Mouse (Mus musculus) layer of hippocampus, adult 18-20 months (tissue): ENCODE results near the gene Src. TPM values are rescaled to one million over a fixed set of nuclear protein-coding genes. Genes with fewer than 3 reads are reported as not detected.
"Not testable (repeated sequence)": the region's sequence is repeated elsewhere in the genome, so short reads cannot be mapped to it uniquely, and the experiment has no call there.

ENCODE experiments used
- DNase-seq, 2 experiments: peaks; one replicate each; pipeline ENCODE4 v3.0.0; 2022; ENCODE audit warnings: low spot score in 2 of 2
- long read RNA-seq: library from polyadenylated mRNA; stranded (forward); transcript quantifications from one replicate; pipeline ENCODE4 v2.0.0, GENCODE M21; 2021
- total RNA-seq, 2 experiments: library from RNA; stranded (reverse); gene quantifications; 2 replicates each; pipeline ENCODE4 v1.2.3; 2021

Gene Src
- 100 to 1,000 TPM; 156 to 157 TPM for total RNA-seq
- long read RNA-seq, transcript Src-202 (15 exons, 3,887 nt), result major isoform, 13 of 57 reads
- long read RNA-seq, partial matches to known transcripts, result 25 of 57 reads
- long read RNA-seq, other reads (novel, unspliced or antisense), result 14 of 57 reads

DNA sequence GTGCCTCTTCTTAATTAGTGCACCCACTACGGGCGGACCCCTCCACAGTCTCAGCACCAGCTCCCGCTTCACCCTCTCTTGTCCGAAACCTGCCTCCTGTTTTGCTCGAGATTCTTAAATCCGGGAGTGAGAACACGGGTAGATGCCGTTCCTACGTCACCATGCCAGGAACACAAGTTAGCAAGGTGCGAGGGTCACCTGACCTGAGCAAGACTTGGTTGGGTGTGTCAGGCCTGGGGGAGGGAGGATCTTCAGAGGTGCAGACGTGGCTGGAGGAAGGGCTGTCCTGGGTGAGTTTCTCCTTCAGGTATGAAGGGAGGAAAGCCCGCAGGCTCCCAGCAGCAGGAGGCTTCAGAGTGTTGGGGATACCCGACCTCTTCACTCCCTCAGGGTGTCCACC lies at the start of gene Src:
Gene Src (plus strand): TSS at position 239 of the 400 bp plus-strand sequence.
- no peak for DNase-seq

GRCm38 (mm10) chr2:157371696-157372095 lies 46.5 kb upstream of the Src start:
- DNase-seq, result no peak

DNA sequence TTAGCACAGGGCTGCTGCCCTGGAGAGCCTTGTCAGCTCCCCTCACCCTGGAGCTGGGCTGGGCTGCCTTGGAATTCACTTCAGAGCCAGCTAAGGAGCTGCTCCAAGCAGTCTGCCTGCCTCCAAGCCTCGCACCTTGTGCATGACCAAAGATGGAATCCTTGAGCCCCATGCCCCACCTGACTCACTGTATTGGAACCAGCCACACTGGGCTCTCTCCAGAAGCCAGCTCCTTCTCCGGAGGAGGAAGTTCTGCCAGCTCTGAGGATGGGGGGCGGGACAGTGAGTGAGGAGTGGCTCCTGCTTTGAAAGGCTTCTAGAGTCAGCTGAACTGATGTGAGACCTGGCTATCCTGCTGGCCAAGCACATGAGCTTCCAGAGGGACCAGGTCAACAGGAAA lies 44.6 kb upstream of the Src start:
- DNase-seq, result no peak

GRCm38 (mm10) chr2:157375051-157375450 lies 43.2 kb upstream of the Src start:
- DNase-seq, result no peak

DNA sequence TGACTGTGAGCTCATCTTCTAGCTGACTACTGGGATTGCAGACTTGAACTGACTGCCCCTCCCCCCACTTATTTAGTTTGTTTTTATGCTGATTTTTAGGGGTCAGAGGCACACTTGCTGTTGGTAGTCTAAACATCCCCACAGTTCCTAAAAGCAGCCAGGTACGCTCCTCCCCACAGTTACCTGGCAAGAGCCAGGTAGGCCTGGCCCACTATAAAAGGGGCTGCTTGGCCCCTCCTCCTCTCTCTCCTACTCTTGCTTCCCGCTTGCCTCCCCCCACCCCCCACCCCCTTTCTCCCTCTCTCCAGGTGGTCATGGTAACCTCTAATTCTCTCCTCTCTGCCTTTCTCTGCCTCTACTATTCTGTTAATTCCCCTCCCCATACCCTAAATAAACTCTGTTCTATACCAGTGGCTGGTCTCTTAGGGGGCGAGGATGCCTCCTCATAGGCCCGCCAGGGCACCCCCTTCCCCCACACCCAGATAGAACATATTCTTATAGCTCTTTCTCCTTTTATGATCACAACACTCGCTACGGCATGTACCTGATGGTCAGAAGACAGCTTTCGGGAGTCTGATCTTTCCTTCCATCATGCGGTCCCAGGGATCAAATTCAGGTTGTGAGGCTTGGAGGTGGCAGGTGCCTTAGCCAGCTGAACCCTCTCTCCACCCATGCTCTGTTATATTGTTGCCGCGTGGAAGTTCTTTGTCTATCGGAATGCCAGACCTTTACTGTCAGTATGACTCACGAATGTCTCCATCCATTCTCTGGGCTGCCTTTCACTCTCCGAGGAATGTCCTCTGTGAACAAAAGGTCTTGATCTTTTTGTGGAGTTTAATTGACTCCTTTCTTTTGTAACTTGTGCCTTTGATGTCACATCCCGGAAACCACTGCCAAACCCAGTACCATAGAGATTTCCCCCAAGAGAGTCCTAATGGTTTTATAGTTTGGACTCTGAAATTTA lies 42.2 kb upstream of the Src start:
- DNase-seq, result no peak

- DNase-seq, result no peak
Measured at GRCm38 (mm10) chr2:157376995-157377394, 41.2 kb upstream of the Src start.

GRCm38 (mm10) chr2:157384836-157385235 lies 33.4 kb upstream of the Src start:
- DNase-seq, result no peak

GRCm38 (mm10) chr2:157388901-157389590 lies 29.2 kb upstream of the Src start:
- not testable (repeated sequence) for DNase-seq

DNA sequence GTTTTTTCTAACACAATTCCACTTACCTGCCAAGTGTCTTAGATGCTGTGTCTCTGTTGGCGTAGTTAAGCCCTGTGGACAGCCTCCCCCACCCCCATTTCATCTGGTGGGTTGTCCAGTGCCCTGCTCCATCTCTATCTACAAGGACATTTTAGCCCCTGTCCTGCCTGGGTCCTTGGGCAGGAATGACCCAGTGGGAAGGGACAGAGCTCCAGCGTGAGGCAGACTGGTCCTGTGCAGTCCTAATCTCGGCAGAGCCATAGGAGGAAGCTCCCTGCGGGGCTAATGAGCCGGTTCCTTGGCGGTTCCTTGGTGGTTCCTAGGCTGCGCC lies 28.7 kb upstream of the Src start:
- no peak for DNase-seq

GRCm38 (mm10) chr2:157392331-157392730 lies 25.9 kb upstream of the Src start:
- no peak for DNase-seq

- no peak for DNase-seq
Measured at GRCm38 (mm10) chr2:157393549-157393948, 24.7 kb upstream of the Src start.

- no peak for DNase-seq
Measured at GRCm38 (mm10) chr2:157394868-157395267, 23.4 kb upstream of the Src start.

DNA sequence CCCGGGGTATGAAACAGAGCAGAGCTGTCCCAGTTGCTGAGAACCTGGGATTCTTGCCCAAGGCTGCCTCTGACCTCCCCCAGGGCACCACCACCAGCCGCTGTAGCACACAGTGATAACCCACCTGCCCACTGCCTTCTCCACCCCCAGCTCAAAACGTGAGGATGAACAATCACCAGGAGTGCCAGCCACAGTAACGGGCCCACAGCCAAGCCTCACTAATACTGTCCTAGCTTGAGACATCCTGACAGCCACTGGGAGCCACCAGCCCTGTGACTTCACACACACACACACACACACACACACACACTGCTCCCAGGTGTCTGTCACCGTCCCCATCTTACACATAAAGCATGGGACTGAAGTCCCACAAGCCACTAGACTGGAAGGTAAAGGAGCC lies 22.9 kb upstream of the Src start:
- no peak for DNase-seq

- DNase-seq, result no peak
Measured at GRCm38 (mm10) chr2:157395960-157396359, 22.3 kb upstream of the Src start.

DNA sequence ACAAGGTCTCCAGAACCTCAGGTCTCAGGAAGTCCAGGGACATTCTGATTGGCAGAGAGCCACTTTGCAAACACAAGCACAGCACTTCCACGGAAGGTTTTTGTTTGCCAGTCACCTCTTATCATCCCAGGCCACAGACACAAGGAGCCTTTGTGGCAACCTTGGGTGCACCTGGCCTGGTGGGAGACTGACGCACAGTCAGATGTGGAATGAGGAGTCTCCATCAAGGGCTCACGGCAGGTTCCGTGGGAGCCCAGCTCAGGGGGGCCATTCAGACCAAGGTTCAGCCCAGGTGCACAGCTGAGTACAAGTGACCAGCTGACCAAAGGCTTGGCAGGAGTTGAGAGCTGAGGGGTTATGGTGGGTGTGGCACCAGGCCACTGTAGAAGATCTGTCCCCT lies 20.9 kb upstream of the Src start:
- no peak for DNase-seq

GRCm38 (mm10) chr2:157398539-157398938 lies 19.7 kb upstream of the Src start:
- DNase-seq, result no peak

DNA sequence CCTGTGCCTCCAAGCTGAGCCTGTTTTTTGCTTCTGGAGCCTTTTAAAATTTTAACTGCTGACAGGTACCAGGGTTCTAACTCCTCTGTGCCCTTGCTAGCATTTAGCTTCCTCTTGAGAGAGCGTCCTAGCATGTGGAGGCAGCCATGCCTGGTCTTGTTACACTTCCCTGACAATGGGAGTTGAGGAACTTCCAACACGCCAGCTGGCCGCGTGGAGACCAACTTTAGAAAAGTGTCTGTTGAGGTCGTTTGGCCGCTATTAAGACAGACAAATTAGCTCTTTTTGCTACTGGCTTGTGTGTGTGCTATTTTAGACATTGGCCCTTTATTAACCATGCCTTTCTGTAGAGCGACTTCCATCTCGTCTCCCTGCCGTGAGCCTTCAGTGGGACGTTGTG lies 18.4 kb upstream of the Src start:
- no peak for DNase-seq

DNA sequence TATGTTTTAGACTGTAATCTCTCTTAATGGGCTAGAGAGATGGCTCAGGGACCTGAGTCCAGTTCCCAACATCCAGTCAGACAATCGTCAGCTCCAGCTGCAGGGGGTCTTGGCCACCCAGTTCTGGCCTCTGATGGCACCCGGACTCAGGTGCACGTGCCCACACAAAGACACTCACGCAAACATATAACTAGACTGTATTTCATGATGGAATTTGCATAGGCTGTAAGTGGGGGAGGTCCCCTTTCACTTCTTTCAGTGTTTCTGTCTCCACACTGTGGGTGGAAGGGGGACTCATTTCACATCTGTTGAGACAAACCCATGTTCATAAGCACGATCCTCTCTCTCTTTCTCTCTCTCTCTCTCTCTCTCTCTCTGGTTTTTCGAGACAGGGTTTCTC lies 17.8 kb upstream of the Src start:
- no peak for DNase-seq

DNA sequence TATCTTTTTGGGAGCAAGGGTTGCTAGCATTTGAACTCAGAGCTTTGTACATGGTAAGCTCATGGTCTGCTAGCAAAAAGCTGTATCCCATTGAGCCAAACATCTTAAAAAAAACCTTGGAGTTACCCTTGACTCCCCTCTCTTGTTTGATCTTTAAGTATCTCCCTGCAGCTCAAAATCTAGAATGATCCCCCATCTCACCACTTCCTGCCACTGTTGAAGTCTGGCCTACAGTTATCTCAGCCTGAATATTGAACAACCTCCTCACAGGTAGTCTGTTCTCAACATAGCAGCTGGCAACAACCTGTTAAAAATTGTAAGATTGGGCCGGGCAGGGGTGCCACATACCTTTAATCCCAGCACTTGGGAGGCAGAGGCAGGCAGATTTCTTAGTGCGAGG lies 17.0 kb upstream of the Src start:
- no peak for DNase-seq

DNA sequence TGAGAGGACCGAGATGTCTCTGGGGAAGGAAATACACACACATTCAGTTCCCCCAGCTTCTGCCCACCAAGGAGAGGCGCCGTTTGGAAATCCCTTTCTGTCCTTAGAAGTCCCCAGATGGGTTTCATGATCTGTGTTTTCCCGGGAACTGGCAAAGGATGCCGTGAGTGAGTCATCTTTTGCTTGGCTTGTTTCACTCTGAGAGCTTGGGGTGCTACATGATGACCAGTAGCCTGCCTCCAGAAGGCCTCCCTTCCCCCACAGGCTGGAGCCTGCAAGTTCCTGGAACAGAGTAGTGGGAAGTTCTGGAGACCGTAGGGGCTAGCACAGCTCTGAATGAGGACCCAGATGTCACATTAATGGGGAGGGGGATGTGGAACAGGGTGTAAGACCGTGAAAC lies 10.6 kb upstream of the Src start:
- no peak for DNase-seq

- DNase-seq, result peak; percentile 84 to 91
Measured at GRCm38 (mm10) chr2:157409793-157410533, 8.3 kb upstream of the Src start.
